Mouse (Mus musculus): ENCODE measurements around the gene Arhgef38.

- TF ChIP-seq POLR2A (IDR thresholded peaks at IDR 0.05; ENCODE audit: insufficient read depth, low read depth, low read length) (no peak), CTCF (IDR thresholded peaks at IDR 0.05; ENCODE audit: insufficient read depth, low read depth, low read length) (no peak)
These were observed 31.0 kb downstream of the Arhgef38 start for GRCm38 (mm10) chr3:133203713-133204112.
